Mouse (Mus musculus): ENCODE results near the gene Epas1. TPM values are rescaled to one million over a fixed set of nuclear protein-coding genes. Genes with fewer than 3 reads are reported as not detected.

Epas1 gene
- polyA plus RNA-seq (2014; fragmentation: Illumina TruSeq; extraction: RNeasy Lipid Tissue Mini Kit (QIAGEN cat#74804); ENCODE audit: low read depth, low replicate concordance): 107 TPM

DNA sequence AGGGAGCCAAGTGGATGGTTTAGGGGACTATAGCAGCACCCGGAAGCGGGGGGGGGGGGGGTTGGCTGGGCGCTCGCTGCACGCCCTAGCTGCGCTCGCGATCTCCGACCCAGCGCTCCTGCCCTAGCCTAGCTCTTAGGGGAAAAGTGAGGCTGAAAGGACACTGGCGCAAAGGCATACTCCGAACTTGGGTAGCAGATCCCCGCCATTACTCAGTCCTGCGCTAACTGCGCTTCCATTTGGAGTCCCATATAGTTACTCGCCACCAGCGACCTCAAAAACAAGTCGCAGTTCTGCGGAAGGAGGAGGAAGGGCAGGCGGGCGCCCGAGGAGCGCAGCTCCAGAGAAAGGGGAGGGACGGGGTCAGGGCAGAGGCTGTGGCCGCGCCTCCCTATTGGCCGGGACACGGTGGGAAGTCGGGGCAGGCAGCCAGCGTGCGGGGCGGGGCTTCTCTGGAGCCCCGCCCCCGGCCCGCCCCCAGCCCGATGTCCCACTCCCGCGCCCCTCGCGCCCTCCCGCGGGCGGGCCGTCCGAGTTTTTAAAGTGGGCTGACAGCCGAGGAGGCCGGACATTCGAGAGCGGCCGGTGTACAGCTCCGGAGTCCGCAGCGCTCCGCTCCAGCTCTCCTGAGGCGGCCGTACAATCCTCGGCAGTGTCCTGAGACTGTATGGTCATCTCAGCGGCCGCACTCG lies at the start of gene Epas1:
TSS of gene Epas1 (plus strand) at position 571 of the 692 bp plus-strand sequence.

Other genes starting within 250 kb of the Epas1 start
- not detected for gene Gm10309, start 248.5 kb upstream of the Epas1 start, polyA plus RNA-seq (2014; fragmentation: Illumina TruSeq; extraction: RNeasy Lipid Tissue Mini Kit (QIAGEN cat#74804); ENCODE audit: low read depth, low replicate concordance)
- gene Tmem247, start 163.6 kb downstream of the Epas1 start, polyA plus RNA-seq (2014; fragmentation: Illumina TruSeq; extraction: RNeasy Lipid Tissue Mini Kit (QIAGEN cat#74804); ENCODE audit: low read depth, low replicate concordance): not detected
- gene Atp6v1e2, start 194.2 kb downstream of the Epas1 start, polyA plus RNA-seq (2014; fragmentation: Illumina TruSeq; extraction: RNeasy Lipid Tissue Mini Kit (QIAGEN cat#74804); ENCODE audit: low read depth, low replicate concordance): not detected
- 91.0 TPM for gene Rhoq, start 209.4 kb downstream of the Epas1 start, polyA plus RNA-seq (2014; fragmentation: Illumina TruSeq; extraction: RNeasy Lipid Tissue Mini Kit (QIAGEN cat#74804); ENCODE audit: low read depth, low replicate concordance)